Mouse (Mus musculus): ENCODE results near the gene Phf7.

Gene Phf7

GRCm38 (mm10) chr14:31233070-31233995, 17.8 kb downstream of the Phf7 start:
- intact Hi-C loops (cut with DNase I): loop anchor here (2.0 kb wide), 1 partner anchor 19 kb away; no protein-coding TSS in a partner anchor

DNA sequence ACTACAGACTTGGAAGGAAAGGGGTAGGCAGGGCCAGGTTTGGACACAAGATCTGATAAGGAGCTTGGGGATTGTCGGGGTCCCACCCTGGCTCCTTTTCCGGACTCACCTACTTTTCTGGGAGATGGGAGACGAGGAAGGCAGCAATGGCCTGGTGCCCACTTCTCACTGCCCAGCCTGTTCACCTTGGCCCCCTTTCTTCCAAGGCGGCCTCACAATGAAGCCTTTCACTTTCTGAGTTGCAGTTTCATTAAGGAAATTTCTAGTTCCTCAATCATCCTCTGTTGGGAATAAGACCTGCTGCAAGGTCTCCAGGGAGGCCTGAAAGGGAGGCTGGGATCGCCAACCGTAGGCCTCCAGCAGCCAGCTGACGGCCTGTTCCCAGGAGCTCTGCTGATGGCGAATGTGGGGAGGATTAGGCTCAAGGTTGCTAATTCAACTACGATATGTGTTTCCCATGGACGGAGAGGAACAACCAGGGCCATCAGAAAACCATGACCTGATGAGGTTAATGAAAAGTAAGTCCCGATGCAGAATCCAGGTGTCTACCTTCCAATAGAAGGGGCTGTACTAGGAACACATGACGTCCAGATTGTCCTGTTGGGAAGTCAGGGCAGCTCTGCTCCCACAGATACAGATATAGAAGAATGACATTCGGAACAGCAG, 18.6 kb downstream of the Phf7 start:
- intact Hi-C loops (cut with DNase I): loop anchor here (2.0 kb wide), 1 partner anchor 18 kb away; no protein-coding TSS in a partner anchor

DNA sequence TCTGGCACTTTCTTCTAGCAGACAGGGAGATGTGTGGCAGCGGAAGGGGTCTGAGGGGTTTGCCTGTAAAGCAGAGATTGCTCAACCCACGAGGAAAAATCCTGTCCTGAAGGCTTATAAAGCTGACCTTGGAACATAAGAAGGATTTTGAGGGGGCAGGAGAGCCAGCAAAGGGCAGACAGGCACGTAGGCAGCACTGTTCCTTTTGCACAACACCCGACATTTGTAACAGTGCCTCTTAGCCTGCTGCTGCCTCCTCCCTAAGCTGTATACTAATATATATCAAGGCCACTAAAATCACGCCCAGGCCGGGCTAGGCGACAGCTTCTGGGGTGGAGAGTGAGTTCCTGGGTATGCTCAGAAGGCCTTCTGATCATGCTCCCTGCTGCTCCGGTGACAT, 20.7 kb downstream of the Phf7 start:
- intact Hi-C loops (cut with DNase I): no loop called here

DNA sequence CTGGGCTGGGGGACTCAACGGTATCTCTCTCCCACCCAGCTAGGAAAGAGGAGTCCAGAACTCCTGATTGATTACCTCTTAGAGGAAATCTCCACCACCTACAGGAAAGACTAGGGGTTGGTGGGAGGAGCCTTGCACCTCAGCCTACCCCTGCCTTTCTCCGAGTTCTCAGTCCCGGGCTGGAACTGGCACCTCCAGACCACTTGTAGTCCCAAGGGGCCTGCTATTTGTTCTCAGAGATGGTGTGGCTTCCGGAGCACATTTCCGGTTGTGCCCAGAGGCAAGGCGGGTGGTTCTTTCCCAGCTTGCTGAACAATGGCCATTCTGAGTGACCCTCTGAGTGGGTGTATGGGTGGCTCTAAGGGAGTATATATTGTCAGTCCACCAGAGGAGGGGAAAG, 22.9 kb downstream of the Phf7 start:
- intact Hi-C loops (cut with DNase I): no loop called here

DNA sequence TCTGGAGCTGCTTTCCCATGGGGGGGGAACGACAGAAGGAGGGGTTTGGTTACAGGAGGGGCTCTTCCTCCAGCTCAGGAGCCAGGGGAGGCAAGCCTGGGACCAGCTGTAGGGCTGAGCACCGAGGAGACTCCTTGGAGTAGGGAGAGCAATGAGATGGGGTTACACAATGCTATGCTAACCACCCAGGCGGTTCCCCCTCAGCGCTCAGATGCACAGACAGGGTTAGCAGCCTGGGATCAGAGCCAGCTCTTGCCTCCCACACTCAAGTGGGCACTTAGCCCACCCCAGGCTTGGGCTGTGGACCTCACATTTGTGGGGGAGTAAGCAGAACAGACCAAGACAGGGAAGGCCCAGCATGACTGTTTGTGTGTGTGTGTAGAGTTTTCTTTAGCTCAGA, 24.1 kb downstream of the Phf7 start:
- intact Hi-C loops (cut with DNase I): no loop called here

DNA sequence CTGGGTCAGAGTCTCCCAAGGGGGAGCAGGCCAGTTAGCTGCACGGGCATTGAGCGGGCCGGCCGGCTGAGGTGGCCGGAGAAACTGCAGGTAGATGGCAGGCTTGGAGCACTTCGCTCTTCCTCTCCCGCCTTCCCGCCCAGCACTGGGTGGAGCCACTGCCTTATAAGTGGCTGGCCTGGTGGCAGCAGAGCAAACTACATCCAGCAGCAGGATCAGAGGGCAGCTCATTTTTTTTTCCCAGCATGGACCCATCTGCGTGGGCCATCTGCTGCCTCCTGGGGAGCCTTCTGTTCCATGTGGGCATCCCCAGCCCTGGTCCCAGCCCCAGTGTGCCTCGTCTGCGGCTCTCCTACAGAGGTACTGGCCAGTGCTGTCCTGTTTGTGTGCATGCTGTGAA, 33.5 kb downstream of the Phf7 start, which contains the start of gene Sema3g:
Gene Sema3g (plus strand): TSS at position 195 of the 400 bp plus-strand sequence.
- intact Hi-C loops (cut with DNase I): loop anchor here (5.0 kb wide), 1 partner anchor 115 kb away; no protein-coding TSS in a partner anchor

GRCm38 (mm10) chr14:31216846-31217245, 34.3 kb downstream of the Phf7 start, which contains the start of gene Nisch:
TSS of gene Nisch (minus strand) at chr14:31216946.
- intact Hi-C loops (cut with DNase I): loop anchor here (5.0 kb wide), 1 partner anchor 115 kb away; no protein-coding TSS in a partner anchor

- intact Hi-C loops (cut with DNase I): loop anchor here (2.0 to 5.0 kb wide), 2 partner anchors 17 to 117 kb away; no protein-coding TSS in a partner anchor
Observed at GRCm38 (mm10) chr14:31215157-31216002, 35.7 kb downstream of the Phf7 start.

DNA sequence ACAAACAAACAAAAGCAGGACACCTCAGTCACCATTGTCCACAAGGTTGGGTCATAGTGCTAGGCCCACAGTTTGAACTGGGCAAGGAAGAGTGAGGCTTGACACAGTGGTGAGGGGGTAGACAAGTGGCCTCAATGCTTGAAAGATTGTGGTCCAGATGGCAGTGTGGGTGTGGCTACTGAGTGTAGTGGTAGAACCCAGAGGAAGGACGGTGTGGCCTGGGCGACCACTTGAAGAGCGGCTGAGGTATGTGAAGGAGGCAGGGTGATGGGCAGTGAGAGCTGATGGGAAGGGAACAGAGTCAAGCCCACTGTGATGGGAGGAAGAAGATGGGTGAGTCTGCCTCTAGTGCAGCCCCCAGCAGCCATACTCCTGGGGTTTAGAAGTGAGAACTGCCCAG, 36.4 kb downstream of the Phf7 start:
- intact Hi-C loops (cut with DNase I): loop anchor here (2.0 to 5.0 kb wide), 3 partner anchors 18 to 118 kb away; no protein-coding TSS in a partner anchor

GRCm38 (mm10) chr14:31213868-31214267, 37.2 kb downstream of the Phf7 start:
- intact Hi-C loops (cut with DNase I): loop anchor here (2.0 to 5.0 kb wide), 2 partner anchors 19 to 33 kb away; no protein-coding TSS in a partner anchor

DNA sequence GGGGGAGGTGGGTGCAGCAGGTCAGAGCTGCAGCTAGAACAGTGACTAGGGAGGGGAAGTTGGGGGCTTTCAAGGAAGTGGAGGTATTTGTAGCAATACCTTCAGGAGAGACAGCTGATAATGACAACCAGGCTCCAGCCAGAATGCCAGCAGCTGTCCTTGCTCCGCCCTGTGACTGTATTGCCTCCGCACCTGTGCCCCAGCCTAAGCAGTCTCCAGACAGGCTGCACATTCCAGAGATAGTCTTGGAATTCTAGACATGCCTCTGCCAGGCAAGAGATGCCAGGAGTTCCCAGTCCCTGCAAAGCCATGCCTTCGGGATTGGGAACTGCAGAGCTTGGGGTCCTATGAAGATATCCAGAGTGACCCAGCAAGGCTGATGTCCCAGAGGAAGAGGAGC, 38.6 kb downstream of the Phf7 start:
- intact Hi-C loops (cut with DNase I): loop anchor here (5.0 kb wide), 1 partner anchor 35 kb away; no protein-coding TSS in a partner anchor

DNA sequence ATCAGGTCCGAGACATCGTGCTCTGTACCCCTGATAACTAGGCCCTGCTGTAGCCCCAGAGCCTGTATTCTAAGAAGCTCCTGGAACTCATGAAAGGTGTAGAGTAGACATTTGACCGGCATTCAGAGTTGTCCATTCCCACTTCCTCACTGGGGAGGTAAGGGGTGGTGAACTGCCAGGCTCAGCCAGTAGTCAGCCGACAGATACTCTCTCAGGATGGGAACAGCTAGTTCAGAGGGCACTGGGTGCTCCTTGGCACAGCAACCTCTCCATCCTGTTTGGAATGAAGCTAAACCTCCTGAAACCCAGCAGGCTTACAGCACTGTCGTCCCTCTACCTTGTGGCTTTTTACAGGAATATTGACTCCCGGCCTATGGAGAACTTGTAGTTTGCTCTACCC, 39.3 kb downstream of the Phf7 start:
- intact Hi-C loops (cut with DNase I): loop anchor here (5.0 kb wide), 1 partner anchor 35 kb away; no protein-coding TSS in a partner anchor

DNA sequence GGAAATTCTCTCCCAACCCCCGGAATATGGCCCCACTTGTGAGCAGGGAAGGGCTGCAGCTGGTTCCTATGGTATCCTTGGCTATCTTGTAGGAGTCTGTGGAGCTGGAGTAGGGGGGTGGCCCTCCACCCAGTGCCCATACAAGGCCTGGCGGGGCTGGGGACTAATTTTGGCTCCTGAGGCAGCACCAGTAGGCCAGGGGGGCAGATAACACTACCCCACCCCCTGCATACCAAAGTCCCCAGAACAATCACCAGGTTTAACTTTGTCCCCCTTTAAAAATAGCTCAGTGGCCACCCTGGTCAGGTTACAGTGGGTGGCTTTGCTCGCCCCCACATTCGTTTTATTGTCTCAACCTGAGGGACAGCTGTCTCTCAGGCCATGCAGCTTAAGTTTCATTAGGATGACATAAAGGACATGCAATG, 42.0 kb downstream of the Phf7 start:
- intact Hi-C loops (cut with DNase I): no loop called here

GRCm38 (mm10) chr14:31208084-31208483, 43.0 kb downstream of the Phf7 start, which contains the start of gene Tnnc1:
TSS of gene Tnnc1 (plus strand) at chr14:31208312.
- intact Hi-C loops (cut with DNase I): no loop called here

GRCm38 (mm10) chr14:31207070-31207830, 43.9 kb downstream of the Phf7 start:
- intact Hi-C loops (cut with DNase I): no loop called here

DNA sequence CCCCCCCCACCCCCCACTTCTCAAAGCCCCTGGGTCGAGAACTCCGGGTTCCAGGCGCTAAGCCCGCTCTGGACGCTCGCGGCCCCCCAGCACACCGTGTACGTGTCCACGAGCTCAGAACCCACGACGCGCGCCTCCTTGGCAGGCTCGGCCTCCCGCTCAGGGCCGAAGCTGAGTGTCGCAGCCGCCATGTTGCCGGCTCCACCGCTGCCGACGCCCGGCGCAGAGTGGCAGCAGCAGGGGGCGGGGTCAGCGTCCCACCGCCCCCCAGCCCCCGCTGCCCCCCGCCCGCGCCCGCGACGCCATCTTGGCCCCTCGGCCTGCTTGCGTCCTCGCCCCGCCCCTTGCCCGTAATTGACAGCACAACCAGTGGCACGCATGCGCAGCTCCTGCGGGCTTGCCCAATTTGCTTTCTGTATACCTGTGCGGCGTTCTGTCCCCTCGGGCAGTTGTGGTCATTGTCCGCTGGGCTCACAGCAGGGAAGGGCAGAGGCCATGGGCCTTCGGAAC, 44.6 kb downstream of the Phf7 start:
- intact Hi-C loops (cut with DNase I): no loop called here

GRCm38 (mm10) chr14:31205562-31206467, 45.3 kb downstream of the Phf7 start:
- intact Hi-C loops (cut with DNase I): no loop called here

DNA sequence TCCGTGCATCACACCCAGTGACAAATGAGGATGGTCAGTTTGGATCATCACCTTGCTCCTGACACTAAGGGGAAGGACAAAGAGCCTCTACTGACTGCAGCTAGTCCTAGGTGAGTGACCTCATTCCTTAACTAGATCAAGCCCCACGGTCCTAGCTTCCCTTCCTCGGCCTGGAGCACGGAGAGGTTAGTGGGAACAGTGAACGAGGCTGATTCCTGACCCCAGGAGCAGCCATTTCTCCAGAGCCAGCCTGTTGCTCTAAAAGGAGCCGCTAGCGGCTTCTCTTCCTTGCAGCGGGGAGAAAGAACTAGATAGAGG, 45.9 kb downstream of the Phf7 start:
- intact Hi-C loops (cut with DNase I): no loop called here

DNA sequence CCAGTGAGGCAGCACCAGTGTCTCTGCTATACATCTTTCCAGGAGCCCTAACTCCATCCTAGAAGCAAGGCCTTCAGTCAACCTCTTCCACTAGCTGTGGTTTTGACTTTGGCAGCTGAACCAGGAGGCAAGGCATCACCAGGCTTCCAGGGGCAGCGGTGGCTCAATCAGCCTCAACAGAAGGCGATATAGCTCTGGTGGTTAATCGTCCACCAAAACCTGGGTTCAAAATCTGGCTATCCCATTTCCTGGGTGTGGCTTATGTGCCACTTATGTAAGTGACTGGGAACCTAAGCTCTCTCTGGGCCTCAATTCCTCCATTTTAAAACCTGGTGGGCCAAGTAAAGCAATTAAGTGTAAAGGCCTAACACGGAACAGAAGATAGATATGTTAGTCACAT, 46.3 kb downstream of the Phf7 start:
- intact Hi-C loops (cut with DNase I): no loop called here
